Mouse (Mus musculus): ENCODE measurements around the gene Rfx5.
"Not testable (repeated sequence)": the region's sequence is repeated elsewhere in the genome, so short reads cannot be mapped to it uniquely, and the experiment has no call there.

Rfx5 gene

DNA sequence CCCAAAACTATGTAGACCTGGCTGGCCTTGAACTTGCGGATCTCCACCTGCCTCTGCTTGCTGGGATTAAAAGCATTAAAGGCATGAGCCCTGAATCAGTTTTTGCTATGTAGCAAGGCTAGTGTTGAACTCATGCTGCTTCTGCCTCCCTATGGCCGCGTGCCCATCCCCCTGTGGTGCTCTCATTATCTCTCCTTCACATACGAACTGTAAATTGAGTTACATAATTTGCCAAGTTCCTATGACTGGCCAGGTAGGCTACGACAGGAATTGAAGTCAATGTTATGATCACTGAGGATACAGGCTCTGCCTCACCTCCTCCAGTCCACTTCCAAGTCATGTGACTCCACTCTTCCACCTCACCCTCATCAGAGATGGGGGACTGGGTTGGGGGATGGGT is 17.7 kb upstream of the Rfx5 start:
- not testable (repeated sequence) for DNase-seq (ENCODE audit: low spot score)

DNA sequence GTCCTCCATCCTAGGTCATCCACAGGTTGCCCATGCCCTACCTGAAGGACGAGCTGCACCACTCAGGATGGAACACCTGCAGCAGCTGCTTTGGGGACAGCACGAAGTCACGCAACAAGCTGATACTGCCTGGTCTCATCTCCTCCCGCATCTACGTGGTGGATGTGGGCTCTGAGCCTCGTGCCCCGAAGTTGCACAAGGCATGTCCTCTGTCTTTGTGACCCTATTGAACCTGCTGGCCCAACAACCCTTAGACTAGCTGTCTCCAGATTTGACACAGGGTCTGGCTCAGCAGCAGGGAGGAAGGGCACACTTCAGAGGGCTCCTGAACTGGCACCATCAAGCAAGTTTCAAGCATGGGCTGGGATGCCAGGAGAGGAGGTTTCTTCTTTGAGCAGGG is 16.7 kb upstream of the Rfx5 start:
- not testable (repeated sequence) for DNase-seq (ENCODE audit: low spot score)

DNA sequence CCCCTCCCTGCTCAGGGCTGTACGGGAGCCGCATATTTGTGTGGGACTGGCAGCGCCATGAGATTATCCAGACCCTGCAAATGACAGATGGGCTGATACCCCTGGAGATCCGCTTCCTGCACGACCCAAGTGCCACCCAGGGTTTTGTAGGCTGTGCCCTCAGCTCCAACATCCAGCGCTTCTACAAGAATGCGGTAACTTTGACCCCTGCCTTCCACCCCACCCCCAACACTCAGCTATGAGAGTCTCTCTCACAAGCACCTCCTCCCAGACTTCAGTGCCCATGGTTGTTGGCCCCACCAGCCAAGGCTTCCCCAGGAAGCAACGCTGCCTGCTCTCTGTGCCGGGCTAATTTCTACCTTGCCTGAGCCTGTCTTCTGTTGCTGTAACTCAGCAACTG is 13.8 kb upstream of the Rfx5 start:
- DNase-seq (ENCODE audit: low spot score) = not testable (repeated sequence)

DNA sequence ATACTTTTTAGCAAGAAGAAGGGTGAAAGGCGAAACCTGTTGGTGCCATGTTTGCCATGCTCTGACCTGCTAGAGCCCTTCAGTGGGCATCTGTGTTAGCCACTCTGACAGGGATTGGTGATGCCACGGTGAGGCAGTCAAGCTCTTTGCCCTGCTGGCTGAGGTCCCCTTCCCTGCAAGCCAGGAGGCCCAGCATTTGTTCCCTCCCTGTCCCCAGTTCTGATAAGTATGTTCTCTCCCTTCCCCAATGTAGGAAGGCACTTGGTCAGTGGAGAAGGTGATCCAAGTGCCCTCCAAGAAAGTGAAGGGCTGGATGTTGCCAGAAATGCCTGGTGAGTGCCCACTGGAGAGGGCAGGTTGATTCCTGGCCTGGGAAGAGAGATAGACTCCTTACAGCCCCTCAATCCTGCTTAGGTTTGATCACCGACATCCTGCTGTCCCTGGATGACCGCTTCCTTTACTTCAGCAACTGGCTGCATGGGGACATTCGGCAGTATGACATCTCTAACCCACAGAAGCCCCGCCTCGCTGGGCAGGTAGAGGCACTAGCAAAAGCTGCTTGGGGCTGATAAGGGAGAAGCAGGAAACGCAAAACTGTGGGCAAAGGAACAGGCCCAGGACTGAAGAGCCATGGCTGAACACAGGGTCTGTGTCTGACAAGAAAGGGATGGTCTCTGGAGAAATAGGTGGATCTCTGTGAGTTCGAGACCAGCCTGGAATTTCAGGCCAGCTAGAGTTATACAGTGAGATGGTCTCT is 11.5 kb upstream of the Rfx5 start:
- peak; percentile 81 for DNase-seq (ENCODE audit: low spot score)

DNA sequence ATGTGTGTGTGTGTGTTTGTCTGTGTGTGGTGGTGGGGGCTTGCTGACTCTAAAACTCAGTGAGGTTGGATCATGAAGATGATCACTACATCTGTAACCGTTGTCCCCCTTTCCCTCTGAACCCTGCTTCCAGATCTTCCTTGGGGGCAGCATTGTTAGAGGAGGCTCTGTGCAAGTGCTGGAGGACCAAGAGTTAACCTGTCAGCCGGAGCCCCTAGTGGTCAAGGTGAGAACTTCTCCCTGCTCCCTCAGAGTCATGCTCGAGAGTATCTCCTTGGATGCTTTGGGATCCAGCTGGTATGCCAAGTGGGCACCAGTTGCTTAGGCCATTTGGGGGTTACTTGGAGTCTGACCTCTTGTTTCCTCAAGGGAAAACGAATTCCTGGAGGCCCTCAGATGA is 10.2 kb upstream of the Rfx5 start:
- DNase-seq (ENCODE audit: low spot score) = not testable (repeated sequence)

DNA sequence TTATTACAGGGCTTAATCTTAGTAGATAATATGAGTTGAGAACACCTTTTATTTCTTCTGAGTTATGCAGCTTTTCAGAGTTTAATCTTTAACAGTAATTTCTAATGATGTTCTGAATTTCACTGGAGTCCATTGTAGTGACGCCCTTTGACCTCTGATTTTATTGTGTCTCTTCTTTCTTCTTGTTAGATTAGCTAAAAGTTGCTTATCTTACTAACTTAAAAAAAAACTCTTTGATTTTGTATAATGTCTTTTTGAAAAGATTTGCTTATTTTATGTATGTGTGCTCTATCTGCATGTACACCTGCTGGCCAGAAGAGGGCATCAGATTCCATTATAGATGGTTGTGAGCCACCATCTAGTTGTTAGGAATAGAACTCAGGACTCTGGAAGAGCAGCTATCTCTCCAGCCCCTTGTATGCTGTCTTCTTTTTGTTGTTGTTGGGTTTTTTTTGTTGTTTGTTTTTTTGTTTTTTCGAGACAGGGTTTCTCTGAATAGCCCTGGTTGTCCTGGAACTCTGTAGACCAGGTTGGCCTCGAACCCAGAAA is 5.7 kb upstream of the Rfx5 start:
- no peak for DNase-seq (ENCODE audit: low spot score)

DNA sequence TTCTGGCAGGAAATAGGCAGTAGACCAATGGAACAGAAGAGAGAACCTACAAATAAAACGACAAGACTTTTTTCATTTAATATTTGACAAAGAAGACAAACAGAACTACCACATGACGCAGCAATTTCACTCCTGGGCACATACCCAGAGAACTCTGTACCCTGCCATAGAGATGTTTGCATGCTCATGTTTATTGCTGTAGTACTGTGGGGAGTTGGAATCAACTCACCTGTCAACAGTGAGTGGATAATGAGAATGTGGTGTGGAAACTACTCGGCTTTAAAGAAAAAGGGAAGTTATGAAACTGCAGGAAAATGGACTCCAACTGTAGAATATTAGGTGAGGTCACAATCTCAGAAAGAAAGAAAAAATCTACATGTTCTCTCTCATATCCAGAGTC is 4.2 kb upstream of the Rfx5 start:
- no peak for DNase-seq (ENCODE audit: low spot score)

DNA sequence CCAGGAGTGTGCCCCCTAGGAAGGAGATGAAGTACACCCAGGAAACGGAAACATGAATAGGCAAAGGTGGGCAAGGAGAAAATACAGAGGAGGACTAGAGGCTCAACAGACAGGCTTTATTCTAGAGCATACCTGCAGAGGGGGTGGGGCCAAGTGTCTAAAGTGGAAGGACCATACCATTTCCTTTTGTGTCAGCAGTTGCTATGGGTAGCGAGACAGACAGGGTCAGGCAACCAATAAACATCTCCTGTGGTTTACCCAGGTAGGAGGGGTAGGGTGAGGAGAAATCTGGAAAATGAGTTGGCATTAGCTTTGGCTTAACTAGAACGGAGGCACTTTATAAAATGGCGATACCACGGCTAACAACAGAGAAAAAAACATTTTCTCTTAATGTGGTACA is 1.1 kb upstream of the Rfx5 start:
- DNase-seq (ENCODE audit: low spot score) = no peak

DNA sequence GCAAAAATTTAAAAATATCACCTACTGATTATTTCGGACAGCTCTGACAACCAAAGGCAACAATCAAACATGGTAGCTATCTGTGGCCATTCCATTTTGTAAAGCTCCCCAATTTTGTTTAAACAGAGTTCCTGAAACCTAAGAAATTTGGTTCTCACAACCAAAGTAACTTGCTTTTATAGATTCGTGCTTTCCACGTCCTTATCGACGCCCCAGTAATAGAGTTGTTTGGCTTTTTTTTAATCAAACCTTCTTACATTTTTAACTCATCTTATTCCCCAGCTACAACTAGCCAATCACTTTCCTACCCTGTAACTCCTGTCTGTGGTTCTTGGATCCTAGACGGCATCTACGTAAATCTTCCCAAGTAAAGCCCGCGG is 501 bp upstream of the Rfx5 start:
- no peak for DNase-seq (ENCODE audit: low spot score)

DNA sequence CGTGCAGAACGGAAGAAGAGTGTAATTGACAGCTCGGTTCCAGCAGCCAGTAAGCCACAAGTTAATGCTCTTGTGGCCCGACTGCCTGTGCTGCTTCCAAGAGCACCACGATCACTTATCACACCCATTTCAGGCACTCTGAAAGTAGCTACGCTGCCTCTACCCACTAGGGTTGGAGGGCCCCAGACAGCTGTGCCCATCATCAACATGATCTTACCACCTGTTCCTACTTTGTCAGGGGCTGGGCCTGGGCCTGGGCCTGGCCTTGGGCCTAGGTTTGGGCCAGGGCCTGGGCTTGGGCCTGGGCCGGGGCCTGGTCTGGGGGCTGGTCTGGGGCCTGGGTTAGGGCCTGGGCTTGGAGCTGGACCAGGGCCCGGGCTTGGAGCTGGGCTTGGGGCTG is 4.4 kb downstream of the Rfx5 start:
- DNase-seq (ENCODE audit: low spot score) = no peak

DNA sequence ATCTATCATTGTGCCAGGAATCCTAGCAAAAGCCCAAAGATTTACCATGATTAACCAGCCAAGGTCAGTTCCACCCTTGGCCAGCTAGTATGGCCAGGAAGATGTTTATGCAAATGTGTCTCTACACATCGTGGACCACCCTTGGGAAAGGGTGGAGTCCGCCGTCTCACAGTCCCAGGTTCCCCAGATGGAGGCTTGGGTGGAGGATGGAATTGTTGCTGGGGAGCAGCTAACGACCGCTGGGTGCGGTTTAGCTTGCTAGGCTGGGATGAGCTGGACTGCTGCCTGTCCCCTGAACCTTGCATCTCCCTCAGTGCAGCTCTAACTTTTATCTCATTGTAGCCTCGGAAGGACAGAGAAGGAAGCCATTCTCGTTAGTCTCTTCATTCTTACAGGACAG is 6.0 kb downstream of the Rfx5 start:
- no peak for DNase-seq (ENCODE audit: low spot score)

DNA sequence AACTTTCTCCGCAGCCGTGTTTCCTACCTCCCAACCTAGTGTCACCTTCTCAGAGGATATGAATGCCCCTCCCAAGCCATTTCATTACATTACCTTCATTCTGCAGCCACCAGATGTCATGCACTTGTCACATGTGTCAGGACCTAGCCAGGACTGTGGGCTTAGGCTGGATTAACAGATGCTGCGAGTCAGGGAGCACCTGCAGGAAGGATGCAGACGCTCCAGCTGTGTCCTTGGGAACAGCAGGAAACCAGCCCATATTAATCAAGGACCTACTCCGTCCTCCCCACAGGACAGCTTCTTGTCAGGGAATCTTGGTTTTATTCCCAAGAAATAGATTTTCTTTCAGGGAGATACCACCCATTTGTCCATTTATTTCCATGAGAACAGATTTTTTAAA is 6.4 kb downstream of the Rfx5 start:
- DNase-seq (ENCODE audit: low spot score) = no peak

DNA sequence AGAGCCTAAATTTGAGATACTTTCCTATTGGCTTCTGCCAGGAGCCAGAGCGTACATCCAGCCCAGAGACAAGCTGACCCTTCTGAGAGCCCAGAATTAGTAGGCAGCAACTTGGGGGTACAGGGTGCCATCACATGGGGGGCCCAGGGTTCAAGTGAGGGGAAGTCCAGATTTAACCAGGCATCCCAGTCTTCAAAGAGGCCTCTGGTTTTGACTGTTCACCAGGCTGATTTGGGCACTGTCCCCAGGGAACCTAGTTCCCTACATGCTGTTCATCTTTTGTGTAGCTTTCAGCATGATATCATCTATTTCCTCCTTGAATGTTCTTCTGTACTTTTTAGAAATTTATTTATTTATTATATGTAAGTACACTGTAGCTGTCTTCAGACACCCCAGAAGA is 11.1 kb downstream of the Rfx5 start:
- DNase-seq (ENCODE audit: low spot score) = no peak

DNA sequence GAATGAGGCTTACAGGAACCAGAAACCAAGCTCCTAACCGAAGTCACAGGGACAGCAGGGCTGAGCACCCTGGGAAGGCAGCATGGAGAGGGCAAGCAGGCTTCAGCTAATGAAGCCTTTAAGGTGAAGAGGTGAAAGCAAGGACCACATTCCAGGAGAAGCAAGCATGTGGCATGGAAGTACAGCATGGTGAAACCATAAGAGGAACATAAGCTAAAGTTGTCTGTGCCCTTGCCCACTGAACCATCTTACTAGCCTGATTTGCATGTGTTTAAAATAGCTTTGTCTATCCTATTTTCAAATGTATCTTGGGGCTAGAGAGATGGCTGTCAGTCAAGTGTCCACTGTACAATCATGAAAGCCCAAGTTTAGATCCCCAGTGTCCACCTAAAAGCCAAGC is 12.0 kb downstream of the Rfx5 start:
- DNase-seq (ENCODE audit: low spot score) = no peak

DNA sequence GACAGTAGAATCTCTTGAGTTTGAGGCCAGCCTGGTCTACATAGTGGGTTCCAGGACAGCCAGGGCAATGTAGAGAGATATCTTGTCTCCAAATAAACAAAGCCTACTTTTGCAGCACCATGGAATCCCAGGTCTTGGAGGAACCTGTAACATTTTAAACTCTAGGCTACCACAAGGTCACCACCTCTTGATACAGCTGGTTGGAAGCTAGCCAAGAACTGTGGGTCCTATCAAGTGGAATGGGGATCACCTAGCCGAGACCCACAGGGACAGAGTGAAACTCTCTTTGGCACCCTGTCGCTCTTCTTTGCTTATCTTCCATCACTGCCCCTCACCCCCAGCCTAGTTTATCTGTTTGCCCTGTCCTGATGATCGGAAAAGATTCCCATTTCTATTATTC is 18.7 kb downstream of the Rfx5 start:
- DNase-seq (ENCODE audit: low spot score) = no peak

DNA sequence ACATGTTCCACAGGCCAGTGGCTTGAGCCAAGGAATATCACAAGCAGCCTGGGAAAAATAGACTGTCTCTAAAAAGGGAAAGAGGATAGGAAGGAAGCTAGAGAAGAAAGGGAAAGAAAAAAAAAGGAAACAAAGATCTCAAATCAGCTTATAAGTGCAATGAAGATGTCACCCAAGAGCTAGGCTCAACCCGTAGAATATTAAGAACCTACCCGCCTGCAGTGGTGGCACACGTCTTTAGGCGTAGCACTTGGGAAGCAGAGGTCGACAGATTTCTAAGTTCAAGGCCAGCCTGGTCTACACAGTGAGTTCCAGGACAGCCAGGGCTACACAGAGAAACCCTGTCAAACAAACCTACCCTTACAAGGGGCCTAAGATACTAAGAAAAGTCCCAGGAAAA is 19.7 kb downstream of the Rfx5 start:
- DNase-seq (ENCODE audit: low spot score) = no peak

DNA sequence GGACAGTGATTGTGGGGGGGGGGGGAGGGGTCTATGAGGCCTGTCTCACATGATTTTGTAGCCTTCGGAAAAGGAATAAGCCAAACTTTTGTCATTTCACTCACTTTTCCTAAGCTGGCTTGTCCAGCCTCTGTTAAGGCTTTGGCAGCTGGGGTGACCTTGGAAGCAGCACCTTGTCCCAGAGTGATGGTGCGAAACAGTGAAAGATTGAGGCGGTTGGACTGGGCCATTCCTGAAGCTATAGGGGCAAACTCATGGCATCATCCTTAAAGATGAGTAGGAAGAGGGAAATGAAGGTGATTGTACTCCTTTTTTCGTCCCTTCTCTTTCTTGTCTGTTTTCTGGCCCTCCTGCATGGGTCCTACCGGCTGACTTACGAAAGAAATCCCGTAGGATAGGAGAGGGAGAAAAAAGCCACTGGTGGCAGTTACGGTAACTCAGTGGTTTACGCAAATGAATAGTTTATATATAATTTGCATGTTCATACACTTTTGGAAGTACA is 20.2 kb downstream of the Rfx5 start:
- no peak for DNase-seq (ENCODE audit: low spot score)

DNA sequence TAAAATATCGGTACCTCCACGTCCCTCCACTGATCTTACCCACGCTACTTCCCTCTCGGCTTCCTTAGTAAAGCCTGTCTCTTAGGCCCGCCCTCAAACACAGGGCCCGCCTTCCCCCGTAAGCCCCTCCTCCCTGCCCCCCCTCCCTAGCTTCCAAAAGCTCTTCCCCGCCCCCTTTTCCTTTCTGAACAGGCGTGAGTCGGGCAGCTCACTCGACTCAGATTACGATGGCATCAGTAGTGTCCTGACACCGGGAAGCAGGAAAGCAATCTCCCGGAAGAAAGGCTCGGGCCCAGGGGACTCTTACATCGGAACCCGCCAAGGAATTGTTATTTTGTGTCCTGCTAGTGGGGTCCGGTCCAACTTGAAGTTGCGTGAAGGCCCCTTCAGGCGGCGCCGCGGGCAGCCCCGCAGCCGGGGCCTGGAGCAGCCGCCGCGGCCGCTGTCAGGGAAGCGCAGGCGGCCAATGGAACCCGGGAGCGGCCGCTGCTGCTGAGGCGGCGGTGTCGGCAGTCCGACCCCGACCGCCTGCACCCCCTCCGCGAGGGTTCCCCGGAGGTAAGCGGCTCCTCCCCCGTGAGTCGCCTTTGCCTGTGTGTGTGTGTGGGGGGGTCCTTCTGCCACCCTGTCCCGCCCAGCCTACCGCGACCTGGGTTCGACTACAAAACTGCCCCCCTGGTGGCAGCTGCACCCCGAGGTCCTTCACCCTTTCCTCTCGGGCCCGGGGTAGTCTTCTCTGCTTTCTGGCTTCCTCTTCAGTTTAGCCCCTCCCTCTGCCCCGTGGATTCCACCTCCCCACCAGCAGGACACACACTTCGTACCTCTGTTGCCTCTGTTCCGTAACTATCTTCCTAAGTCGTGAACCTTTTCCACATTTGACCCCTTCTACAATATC is 20.9 kb downstream of the Rfx5 start, which contains the start of gene Pi4kb:
Pi4kb (plus strand) TSS at position 204 of the 895 bp plus-strand sequence.
- DNase-seq (ENCODE audit: low spot score) = peak; percentile 95

DNA sequence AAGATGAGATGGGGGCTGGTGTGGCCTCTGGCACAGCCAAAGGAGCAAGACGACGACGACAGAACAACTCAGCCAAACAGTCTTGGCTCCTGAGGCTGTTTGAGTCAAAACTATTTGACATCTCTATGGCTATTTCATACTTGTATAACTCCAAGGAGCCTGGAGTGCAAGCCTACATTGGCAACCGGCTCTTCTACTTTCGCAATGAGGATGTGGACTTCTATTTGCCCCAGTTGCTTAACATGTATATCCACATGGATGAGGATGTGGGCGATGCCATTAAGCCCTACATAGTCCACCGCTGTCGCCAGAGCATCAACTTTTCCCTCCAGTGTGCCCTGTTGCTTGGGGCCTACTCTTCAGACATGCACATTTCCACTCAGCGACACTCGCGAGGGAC is 30.4 kb downstream of the Rfx5 start:
- DNase-seq (ENCODE audit: low spot score) = no peak

DNA sequence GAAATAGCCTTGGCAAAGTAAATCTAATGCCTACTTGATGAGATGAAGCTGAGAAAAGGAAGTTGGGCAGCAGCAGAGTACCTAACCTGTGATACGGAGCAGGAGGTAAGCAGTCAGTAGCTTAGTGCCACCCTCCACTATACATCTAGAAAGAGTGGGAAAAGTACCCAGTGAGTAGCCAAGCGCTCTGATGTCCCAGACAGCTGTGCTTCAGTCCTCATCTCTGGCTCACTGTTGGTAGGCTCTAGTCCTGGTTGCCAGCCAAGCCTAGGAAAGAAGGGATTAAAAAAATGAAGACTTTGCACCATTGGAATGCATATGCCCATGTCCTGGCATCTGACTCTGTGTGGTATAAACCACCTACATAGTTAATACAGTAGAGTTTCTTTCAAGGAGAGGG is 31.6 kb downstream of the Rfx5 start:
- DNase-seq (ENCODE audit: low spot score) = no peak

DNA sequence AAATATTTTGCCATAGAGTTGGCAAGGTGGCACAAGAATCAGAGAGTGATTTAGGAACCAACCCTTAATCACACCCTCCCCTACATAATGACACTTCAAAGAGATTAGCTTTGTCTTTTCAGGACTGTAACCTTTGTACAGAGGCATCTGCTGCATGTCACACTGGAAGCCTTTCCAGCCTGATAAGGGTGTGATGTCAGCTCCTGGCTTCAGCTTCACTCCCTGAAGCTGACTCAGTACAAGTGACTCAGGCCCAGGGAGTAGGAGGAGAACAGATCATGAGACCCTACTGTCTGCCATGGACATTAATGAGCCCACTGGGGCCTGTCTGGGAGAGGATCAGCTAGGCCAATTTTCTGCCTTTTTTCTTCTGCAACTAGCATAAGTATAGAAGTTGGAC is 33.7 kb downstream of the Rfx5 start:
- DNase-seq (ENCODE audit: low spot score) = peak; percentile 59

DNA sequence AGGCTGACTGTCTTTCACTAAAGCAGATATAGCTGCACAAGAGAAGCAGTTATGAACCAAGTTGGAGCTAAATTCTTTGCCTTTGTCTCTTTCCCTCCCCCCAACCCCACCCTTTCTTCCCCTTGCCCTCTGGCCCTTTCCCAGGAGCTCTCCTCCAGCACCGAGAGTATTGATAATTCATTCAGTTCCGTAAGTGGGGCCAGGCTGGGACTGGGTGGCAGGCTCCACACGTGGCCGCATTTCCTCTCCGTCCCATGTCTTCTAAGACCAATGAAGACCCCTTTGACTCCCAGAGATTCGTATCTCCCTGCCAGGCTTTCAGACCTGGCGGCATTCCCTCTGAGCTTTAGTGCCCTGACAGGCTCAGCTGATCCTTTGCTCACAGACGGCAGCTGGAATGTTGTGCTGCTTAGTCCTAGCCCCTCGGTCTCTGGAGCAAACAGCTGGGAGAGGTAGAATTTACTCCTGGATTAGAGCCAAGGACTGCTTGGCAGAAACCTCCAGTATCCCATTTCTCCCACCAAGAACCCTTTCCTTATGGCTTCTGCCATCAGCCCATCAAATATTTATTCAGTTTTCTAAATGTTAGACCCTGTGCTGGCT is 35.4 kb downstream of the Rfx5 start:
- DNase-seq (ENCODE audit: low spot score) = no peak

DNA sequence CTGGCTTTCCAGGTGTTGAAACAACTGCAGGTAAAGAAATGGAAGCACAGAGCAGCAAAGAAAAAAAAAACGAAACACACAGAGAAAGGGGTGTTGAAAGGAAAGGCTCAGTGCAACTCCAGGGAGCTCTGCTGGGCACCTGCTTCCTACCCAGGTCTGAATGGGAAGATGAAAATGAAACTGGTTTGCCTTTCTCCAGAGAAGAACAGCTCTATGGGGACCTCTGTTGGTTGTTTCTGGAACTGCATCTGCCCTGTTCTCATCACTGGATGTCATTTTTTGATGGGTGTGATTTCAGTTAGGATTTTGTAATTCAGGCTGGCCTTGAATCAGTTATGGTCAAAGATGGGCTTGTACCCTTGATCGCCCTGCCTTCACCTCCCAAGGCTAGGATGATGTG is 43.1 kb downstream of the Rfx5 start:
- peak; percentile 80 for DNase-seq (ENCODE audit: low spot score)

Data from c-Kit-positive CD71-positive TER-119-positive erythroid progenitor cells, embryonic 14.5 days (primary cell).